In genomic region chr2:93405017-93405425, GRCm38 (mm10) we compare ENCODE assay signal across 9 mouse cellular contexts. TPM values are rescaled to one million over a fixed set of nuclear protein-coding genes. Genes with fewer than 3 reads are reported as not detected.
A peak's percentile ranks its signal among the peaks of the same experiment; 100 is the strongest.
DNase-seq lines count a peak whose midpoint lies in the region; ATAC-seq lines count a peak whose summit lies in the region.
"Had no signal": no experiment of that assay in that cellular context is flagged by ENCODE, and none has a peak within 500 bp of the region (broad histone marks: within the 10 kb centered on the region; RNA-seq: fewer than 3 reads in every experiment).

No protein-coding gene starts in this region.

- intact Hi-C loops in left cerebral cortex, postnatal 4 days (cut with DNase I), result no loop called here
- intact Hi-C loops in left cerebral cortex, postnatal 25 days (cut with DNase I), result no loop called here

- no peaks in the 10 kb centered on the region for H3K9me3 ChIP-seq in hindbrain, embryonic 14.5 days (ENCODE audit: control insufficient read depth, low read length)

- DNase-seq in left cerebral cortex, postnatal 4 days, result peak; percentile 69
- no peak for DNase-seq in left cerebral cortex, adult 11 months (ENCODE audit: low spot score)
- peak; percentile 46 for DNase-seq in adrenal gland, postnatal 25 days
- DNase-seq in hindbrain, embryonic 14.5 days (ENCODE audit: low spot score), result peak; percentile 42
- DNase-seq in retina, embryonic 14.5 days (ENCODE audit: low spot score), result peak; percentile 37
- no peak for DNase-seq in left cerebral cortex, postnatal 25 days (ENCODE audit: low spot score in 2 of 2)
- DNase-seq in cerebellum, adult 9-11 months, result no peak
- no peak for DNase-seq in yolk sac, embryonic 10.5 days (ENCODE audit: low spot score)
- DNase-seq: embryo, embryonic 11 days had no signal

- H3K27me3 ChIP-seq in hindbrain, embryonic 14.5 days (ENCODE audit: control insufficient read depth, insufficient read depth, low read length), result no peaks in the 10 kb centered on the region

- 0 out of 2 replicates have a peak, but pooled peaks cover 7% of the 10 kb centered on the region for H3K4me1 ChIP-seq in hindbrain, embryonic 14.5 days (replicated peaks; ENCODE audit: control insufficient read depth, insufficient read depth, low read length)

- no peak overlapping the region for H3K4me3 ChIP-seq in hindbrain, embryonic 14.5 days (replicated peaks; ENCODE audit: low read length)

- H3K36me3 ChIP-seq in hindbrain, embryonic 14.5 days (replicated peaks; ENCODE audit: control insufficient read depth, insufficient read depth), result no peaks in the 10 kb centered on the region

- H3K27ac ChIP-seq in hindbrain, embryonic 14.5 days, result no peak overlapping the region

- peak; percentile 51; the same call in 1 of the 2 replicates for ATAC-seq in hindbrain, embryonic 14.5 days (ENCODE audit: low FRiP score)

- WGBS in hindbrain, embryonic 14.5 days, result 31% methylated on average over 7 of the region's 7 CpGs

- no peak overlapping the region for H3K9ac ChIP-seq in hindbrain, embryonic 14.5 days

- no peak overlapping the region for H3K4me2 ChIP-seq in hindbrain, embryonic 14.5 days (replicated peaks)

RNA-seq across cellular contexts. Expression of gene Cd82, which starts 57.9 kb away (rescaled TPM):
- 10 to 100 TPM; 15.4 to 17.4 TPM for total RNA-seq in left cerebral cortex, postnatal 4 days (2021)
- total RNA-seq in adrenal gland, postnatal 25 days (2021), result 43.0 and 54.8 TPM in 2 replicates
- 14.2 and 20.0 TPM in 2 replicates for polyA plus RNA-seq in hindbrain, embryonic 14.5 days (2014; fragmentation: Nextera tagmentation; extraction: Ambion mirVana)
- total RNA-seq in left cerebral cortex, postnatal 25 days (2021), result 10 to 100 TPM; 15.7 to 16.3 TPM

Comparison
In these comparisons a context has a peak if more than half of its experiments do, and no peak if none do; other contexts are left out.
1. DNase-seq: peak in left cerebral cortex, postnatal 4 days (single experiment), adrenal gland, postnatal 25 days (single experiment), hindbrain, embryonic 14.5 days (single experiment) and retina, embryonic 14.5 days (single experiment); none in left cerebral cortex, adult 11 months (single experiment), left cerebral cortex, postnatal 25 days (0 of 2), cerebellum, adult 9-11 months (single experiment) and yolk sac, embryonic 10.5 days (single experiment).